Mouse (Mus musculus) ES-CJ7 (cell line): Measurements from ENCODE around the gene Cox18.

ENCODE experiments used
- DNase-seq: peaks from one replicate; pipeline ENCODE4 v3.0.0; 2011; ENCODE audit warnings: low read depth, low spot score

Cox18 gene

GRCm38 (mm10) chr5:90178116-90178515 is 45.7 kb downstream of the Cox18 start:
- no peak for DNase-seq
